Mouse (Mus musculus) spleen, adult 2 months (tissue): ENCODE results near the gene Ctsc. TPM values are rescaled to one million over a fixed set of nuclear protein-coding genes. Genes with fewer than 3 reads are reported as not detected.
A peak's percentile ranks its signal among the peaks of the same experiment; 100 is the strongest.
"Not testable (repeated sequence)": the region's sequence is repeated elsewhere in the genome, so short reads cannot be mapped to it uniquely, and the experiment has no call there.

Experiments used
- DNase-seq, 2 experiments: peaks; one replicate each; pipeline versions ENCODE4 v3.0.0 to v3.0.0-alpha.2; 2012 to 2021; ENCODE audit warnings: low spot score in 2 of 2, low read depth in 1 of 2
- H3K27ac ChIP-seq: fragments of 200-500 bp; 2 replicates; pipeline ENCODE4 v1.5.1; 2012; ENCODE audit warnings: low read length, inconsistent platforms; ENCODE audit not compliant: insufficient read depth
- H3K27me3 ChIP-seq: fragments of 200-500 bp; 2 replicates; pipeline ENCODE4 v1.6.1; 2012; ENCODE audit warnings: mild to moderate bottlenecking, moderate library complexity, low read length, inconsistent platforms; ENCODE audit not compliant: control insufficient read depth, insufficient read depth
- H3K36me3 ChIP-seq: fragments of 200-500 bp; 2 replicates; pipeline ENCODE4 v1.6.1; 2012; ENCODE audit warnings: mild to moderate bottlenecking, low read length, inconsistent platforms; ENCODE audit not compliant: control insufficient read depth, insufficient read depth
- H3K4me1 ChIP-seq: fragments of 200-500 bp; 2 replicates; pipeline ENCODE4 v1.6.1; 2011; ENCODE audit warnings: inconsistent platforms; ENCODE audit not compliant: control insufficient read depth, insufficient read depth, insufficient read length
- H3K4me3 ChIP-seq: fragments of 200-500 bp; 2 replicates; pipeline ENCODE4 v1.5.1; 2011; ENCODE audit warnings: mild to moderate bottlenecking, inconsistent platforms; ENCODE audit not compliant: insufficient read depth, insufficient read length; ENCODE audit errors: extremely low read depth
- CTCF ChIP-seq: fragments of 200-500 bp; IDR thresholded peaks from 2 replicates; pipeline ENCODE4 v1.5.1; 2011; ENCODE audit warnings: mild to moderate bottlenecking, inconsistent platforms; ENCODE audit not compliant: insufficient read depth, insufficient read length, insufficient replicate concordance; ENCODE audit errors: extremely low read depth
- POLR2A ChIP-seq: fragments of 200-500 bp; IDR thresholded peaks from 2 replicates; pipeline ENCODE4 v1.6.1; 2011; ENCODE audit warnings: low read depth, low read length, inconsistent platforms
- WGBS: fragments of 180-500 bp; shearing (Covaris S2); methylation state at CpG from one replicate; pipeline ENCODE4 v1.1.7; 2018; 5-methylcytosine and 5-hydroxymethylcytosine counted together
- polyA plus RNA-seq: library from polyadenylated mRNA; depleted of rRNA; stranded (reverse); fragments of >200 nt; gene quantifications from 2 replicates; pipeline ENCODE4 v1.2.3, GENCODE M21; 2012; rRNA removed

Gene Ctsc
- polyA plus RNA-seq: 136 and 137 TPM in 2 replicates

- TF ChIP-seq CTCF (no peak), POLR2A (peak; percentile 93)
- 1% methylated on average over 34 of the region's 34 CpGs for WGBS
Measured at GRCm38 (mm10) chr7:88277858-88278627, at the start of gene Ctsc. Gene Ctsc (plus strand): TSS chr7:88278085.

GRCm38 (mm10) chr7:88229051-88229450 lies 48.8 kb upstream of the Ctsc start:
- 24% methylated on average over 2 of the region's 2 CpGs for WGBS
- Histone ChIP-seq H3K27me3 (no peaks in the 10 kb centered on the region), H3K27ac (peak overlapping the region; percentile 84; the same call in 1 of the 2 replicates), H3K36me3 (no peaks in the 10 kb centered on the region), H3K4me3 (no peak overlapping the region), H3K4me1 (peaks cover 6% of the 10 kb centered on the region)
- TF ChIP-seq CTCF (no peak), POLR2A (no peak)
- DNase-seq: no peak

More at GRCm38 (mm10) chr7:88277858-88278627, at the start of gene Ctsc:
- Histone ChIP-seq H3K4me1 (peaks cover 6% of the 10 kb centered on the region; the same call in 1 of the 2 replicates), H3K27ac (peak within 1 kb of the TSS; percentile 98), H3K4me3 (peak within 1 kb of the TSS; percentile 96), H3K36me3 (peaks cover 9% of the 10 kb centered on the region), H3K27me3 (no peaks in the 10 kb centered on the region)
- peak; percentile 91 to 98 for DNase-seq

GRCm38 (mm10) chr7:88230121-88230520 lies 47.8 kb upstream of the Ctsc start:
- 61% methylated on average over 4 of the region's 4 CpGs for WGBS
- peak overlapping the region; percentile 75; the same call in 1 of the 2 replicates for H3K27ac ChIP-seq
- no peak for DNase-seq

GRCm38 (mm10) chr7:88230756-88231522 lies 46.9 kb upstream of the Ctsc start:
- Histone ChIP-seq H3K4me1 (peaks cover 6% of the 10 kb centered on the region), H3K27ac (peak overlapping the region; percentile 78; the same call in 1 of the 2 replicates), H3K4me3 (no peak overlapping the region), H3K36me3 (no peaks in the 10 kb centered on the region), H3K27me3 (no peaks in the 10 kb centered on the region)
- WGBS: 59% methylated on average over 7 of the region's 7 CpGs
- no peak for TF ChIP-seq POLR2A
- TF ChIP-seq CTCF: no peak
- DNase-seq: no peak

More at GRCm38 (mm10) chr7:88230121-88230520, 47.8 kb upstream of the Ctsc start:
- peaks cover 6% of the 10 kb centered on the region for H3K4me1 ChIP-seq
- H3K27me3 ChIP-seq: no peaks in the 10 kb centered on the region
- no peaks in the 10 kb centered on the region for H3K36me3 ChIP-seq
- H3K4me3 ChIP-seq: no peak overlapping the region
- no peak for TF ChIP-seq POLR2A
- TF ChIP-seq CTCF: no peak

- no peaks in the 10 kb centered on the region for H3K36me3 ChIP-seq
- no peaks in the 10 kb centered on the region for H3K27me3 ChIP-seq
- H3K4me1 ChIP-seq: no peaks in the 10 kb centered on the region
- WGBS: 38% methylated on average over 3 of the region's 3 CpGs
- no peak overlapping the region for H3K4me3 ChIP-seq
- TF ChIP-seq CTCF (no peak), POLR2A (no peak)
- H3K27ac ChIP-seq: no peak overlapping the region
- no peak for DNase-seq
Measured at GRCm38 (mm10) chr7:88243059-88243458, 34.8 kb upstream of the Ctsc start.

- Histone ChIP-seq H3K4me1 (no peaks in the 10 kb centered on the region), H3K4me3 (no peak overlapping the region), H3K36me3 (no peaks in the 10 kb centered on the region), H3K27me3 (no peaks in the 10 kb centered on the region), H3K27ac (no peak overlapping the region)
- no peak for TF ChIP-seq POLR2A
- TF ChIP-seq CTCF: no peak
- no peak for DNase-seq
Measured at GRCm38 (mm10) chr7:88244462-88244861, 33.4 kb upstream of the Ctsc start.

GRCm38 (mm10) chr7:88250380-88250779 lies 27.5 kb upstream of the Ctsc start:
- H3K4me1 ChIP-seq, DNase-seq, H3K36me3 ChIP-seq, H3K27me3 ChIP-seq, H3K4me3 ChIP-seq: not testable (repeated sequence)
- H3K27ac ChIP-seq: peak overlapping the region; percentile 29; the same call in 1 of the 2 replicates
- WGBS: 33% methylated on average over 2 of the region's 2 CpGs
